Mouse (Mus musculus) intestine, embryonic 16.5 days (tissue): ENCODE data around the gene Dpp8. TPM values are rescaled to one million over a fixed set of nuclear protein-coding genes. Genes with fewer than 3 reads are reported as not detected.

Source experiments
- ATAC-seq: fragments of 200-750 bp; cut with Nextera tagmentation; 2 replicates; pipeline ENCODE4 v1.8.0; 2017; ENCODE audit warnings: moderate TSS enrichment, moderate library complexity
- H3K27ac ChIP-seq: fragments of 300-500 bp; sonication (generic); 2 replicates; pipeline ENCODE4 v1.5.1; 2014; ENCODE audit warnings: mild to moderate bottlenecking, low read length
- H3K27me3 ChIP-seq: fragments of 300-500 bp; sonication (generic); replicated peaks from 2 replicates; pipeline ENCODE4 v1.6.1; 2014; ENCODE audit warnings: low read length, control low read depth, mixed read lengths; ENCODE audit not compliant: control insufficient read depth, insufficient read depth
- H3K36me3 ChIP-seq: fragments of 300-500 bp; sonication (generic); 2 replicates; pipeline ENCODE4 v1.6.1; 2014; ENCODE audit warnings: low read length, control low read depth; ENCODE audit not compliant: control insufficient read depth, insufficient read depth
- H3K4me1 ChIP-seq: fragments of 300-500 bp; sonication (generic); 2 replicates; pipeline ENCODE4 v1.6.1; 2014; ENCODE audit warnings: low read length, control low read depth, mixed read lengths; ENCODE audit not compliant: control insufficient read depth, insufficient read depth
- H3K4me2 ChIP-seq: fragments of 300-500 bp; sonication (generic); 2 replicates; pipeline ENCODE4 v1.6.1; 2014; ENCODE audit warnings: low read depth, low read length, control low read depth
- H3K4me3 ChIP-seq: fragments of 300-500 bp; sonication (generic); 2 replicates; pipeline ENCODE4 v1.5.1; 2014; ENCODE audit warnings: mild to moderate bottlenecking, low read length
- H3K9ac ChIP-seq: fragments of 300-500 bp; sonication (generic); 2 replicates; pipeline ENCODE4 v1.6.1; 2014; ENCODE audit warnings: low read depth, low read length
- H3K9me3 ChIP-seq: fragments of 300-500 bp; sonication (generic); 2 replicates; pipeline ENCODE4 v1.6.1; 2016; ENCODE audit warnings: low read length, control low read depth; ENCODE audit not compliant: control insufficient read depth
- WGBS: fragments of 180-500 bp; shearing (Covaris S2); extraction: QIAGEN DNeasy Blood & Tissue Kit; methylation state at CpG from one replicate; pipeline ENCODE4 v1.1.7; 2014; 5-methylcytosine and 5-hydroxymethylcytosine counted together
- polyA plus RNA-seq: library from polyadenylated mRNA; unstranded; fragments of >200 nt; fragmentation: Nextera tagmentation; extraction: Ambion mirVana; gene quantifications from 2 replicates; pipeline ENCODE4 v1.2.1, GENCODE M21; 2015

Dpp8 gene
- polyA plus RNA-seq, 1 experiment from 2014 or later, result 26.9 TPM

DNA sequence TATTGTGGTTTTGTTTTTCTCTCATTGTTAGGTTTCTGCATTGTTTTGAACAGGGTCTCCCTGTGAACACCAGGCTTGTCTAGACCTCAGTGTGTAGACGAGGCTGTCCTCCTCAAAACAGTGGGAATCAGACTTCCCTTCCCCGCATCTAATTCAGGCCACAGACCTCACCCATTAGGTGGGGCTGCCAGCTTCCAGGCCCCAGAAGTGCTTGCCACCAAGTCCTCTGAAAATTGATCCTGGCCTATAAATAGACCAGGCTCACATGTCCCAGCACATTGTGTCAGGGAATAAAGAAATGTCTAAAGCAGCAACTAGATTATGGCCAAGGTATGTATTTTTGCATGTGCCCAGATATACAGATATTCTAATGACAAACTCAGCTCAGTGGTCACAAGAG lies 83.7 kb downstream of the Dpp8 start:
- Histone ChIP-seq H3K36me3 (no peaks in the 10 kb centered on the region), H3K4me2 (no peak overlapping the region)

DNA sequence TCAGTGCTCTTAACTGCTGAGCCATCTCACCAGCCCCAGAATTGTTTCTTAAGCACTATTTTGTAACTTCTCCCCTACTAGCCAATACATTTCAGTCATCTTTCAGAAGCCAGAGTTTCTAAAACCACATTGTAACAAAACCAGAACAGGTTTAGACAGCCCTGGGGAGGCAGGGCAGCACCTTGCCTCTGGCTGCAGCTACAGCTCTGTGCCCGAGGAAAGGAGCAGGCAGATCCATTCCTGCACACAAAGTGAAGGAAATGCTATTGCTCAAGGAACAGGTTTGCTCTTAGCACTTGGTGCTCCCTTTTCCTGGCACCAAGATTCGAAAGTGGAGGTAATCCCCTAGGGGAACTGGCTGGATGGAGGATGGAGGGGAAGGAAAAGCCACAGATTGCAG lies 85.3 kb downstream of the Dpp8 start:
- H3K4me1 ChIP-seq, result no peaks in the 10 kb centered on the region

More for the DNA sequence above, 83.7 kb downstream of the Dpp8 start:
- H3K9me3 ChIP-seq, result no peaks in the 10 kb centered on the region
- H3K9ac ChIP-seq, result no peak overlapping the region
- no peak for ATAC-seq
- no peak overlapping the region for H3K27ac ChIP-seq
- no peaks in the 10 kb centered on the region for H3K4me1 ChIP-seq
- H3K27me3 ChIP-seq, result no peaks in the 10 kb centered on the region
- 69% methylated on average over 2 of the region's 2 CpGs for WGBS
- H3K4me3 ChIP-seq, result no peak overlapping the region

DNA sequence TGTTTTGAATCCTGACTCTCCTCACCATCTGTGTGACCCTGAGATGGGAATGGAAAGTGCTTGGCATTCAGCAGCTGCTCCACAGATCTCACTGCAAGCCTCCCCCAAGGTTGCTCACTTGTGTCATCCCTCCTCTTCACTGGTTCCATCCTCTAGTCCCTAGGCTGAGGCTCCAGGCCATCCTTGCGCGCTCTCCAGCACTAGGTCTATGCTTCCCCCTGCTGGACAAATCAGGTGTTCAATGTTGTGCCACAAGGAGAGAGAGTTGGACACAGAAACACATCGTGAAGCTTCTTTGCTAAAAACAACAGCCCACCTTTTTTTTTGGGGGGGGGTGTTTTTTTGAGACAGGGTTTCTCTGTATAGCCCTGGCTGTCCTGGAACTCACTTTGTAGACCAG lies 88.7 kb downstream of the Dpp8 start:
- H3K9me3 ChIP-seq, result no peaks in the 10 kb centered on the region
- 0 out of 2 replicates have a peak, but pooled peaks cover 3% of the 10 kb centered on the region for H3K36me3 ChIP-seq
- peak; percentile 67 for ATAC-seq
- peaks cover 4% of the 10 kb centered on the region; the same call in 1 of the 2 replicates for H3K4me1 ChIP-seq
- no peak overlapping the region for H3K4me3 ChIP-seq
- no peak overlapping the region for H3K4me2 ChIP-seq
- H3K27me3 ChIP-seq, result no peaks in the 10 kb centered on the region
- WGBS, result 9% methylated on average over 3 of the region's 3 CpGs
- no peak overlapping the region for H3K9ac ChIP-seq
- no peak overlapping the region for H3K27ac ChIP-seq

More for the DNA sequence above, 85.3 kb downstream of the Dpp8 start:
- H3K4me2 ChIP-seq, result no peak overlapping the region
- no peak overlapping the region for H3K27ac ChIP-seq
- no peaks in the 10 kb centered on the region for H3K9me3 ChIP-seq
- H3K9ac ChIP-seq, result no peak overlapping the region
- H3K36me3 ChIP-seq, result no peaks in the 10 kb centered on the region
- WGBS, result 69% methylated on average over 2 of the region's 2 CpGs
- ATAC-seq, result no peak
- H3K27me3 ChIP-seq, result no peaks in the 10 kb centered on the region
- no peak overlapping the region for H3K4me3 ChIP-seq

DNA sequence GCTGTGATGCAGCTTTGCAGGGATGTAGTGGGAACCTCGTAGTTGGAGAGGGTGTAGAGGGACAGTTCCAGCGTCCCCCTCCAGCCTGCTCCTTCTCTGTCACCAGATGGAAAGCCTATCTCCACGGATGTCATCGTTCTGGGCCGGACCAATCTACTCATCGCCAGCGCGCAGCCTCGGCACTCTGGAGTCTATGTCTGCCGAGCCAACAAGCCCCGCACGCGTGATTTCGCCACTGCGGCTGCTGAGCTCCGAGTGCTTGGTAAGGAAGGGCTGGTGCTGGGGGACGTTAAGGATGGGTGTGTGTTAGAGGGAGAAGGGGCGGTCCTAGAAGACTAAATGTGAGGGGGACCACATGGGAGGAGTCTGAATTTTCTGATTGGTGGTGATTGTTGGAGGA lies 90.3 kb downstream of the Dpp8 start:
- Histone ChIP-seq H3K27ac (no peak overlapping the region), H3K9ac (no peak overlapping the region), H3K4me3 (no peak overlapping the region), H3K4me2 (no peak overlapping the region), H3K27me3 (no peaks in the 10 kb centered on the region), H3K4me1 (peaks cover 4% of the 10 kb centered on the region; the same call in 1 of the 2 replicates), H3K9me3 (no peaks in the 10 kb centered on the region), H3K36me3 (peaks cover 9% of the 10 kb centered on the region; the same call in 1 of the 2 replicates)
- WGBS, result 50% methylated on average over 18 of the region's 18 CpGs
- no peak for ATAC-seq

DNA sequence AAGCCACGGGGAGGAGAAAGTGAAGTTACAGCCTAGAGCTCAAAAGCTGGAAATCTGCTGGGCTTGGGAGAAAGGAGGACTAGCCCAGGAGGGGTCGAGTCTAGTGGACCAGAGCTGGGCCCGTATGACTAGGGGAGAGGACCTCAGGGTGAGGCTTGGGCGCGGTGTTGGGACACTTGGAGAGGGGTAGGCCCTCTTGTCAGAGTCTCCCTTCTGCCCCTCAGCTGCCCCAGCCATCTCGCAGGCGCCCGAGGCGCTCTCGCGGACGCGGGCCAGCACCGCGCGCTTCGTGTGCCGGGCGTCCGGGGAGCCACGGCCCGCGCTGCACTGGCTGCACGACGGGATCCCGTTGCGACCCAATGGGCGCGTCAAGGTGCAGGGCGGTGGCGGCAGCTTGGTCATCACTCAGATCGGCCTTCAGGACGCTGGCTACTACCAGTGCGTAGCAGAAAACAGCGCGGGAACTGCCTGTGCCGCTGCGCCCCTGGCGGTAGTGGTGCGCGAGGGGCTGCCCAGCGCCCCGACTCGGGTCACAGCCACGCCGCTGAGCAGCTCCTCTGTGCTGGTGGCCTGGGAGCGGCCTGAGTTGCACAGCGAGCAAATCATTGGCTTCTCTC lies 91.4 kb downstream of the Dpp8 start:
- no peaks in the 10 kb centered on the region for H3K9me3 ChIP-seq
- WGBS, result 12% methylated on average over 48 of the region's 48 CpGs
- H3K4me3 ChIP-seq, result peak overlapping the region; percentile 39
- no peak overlapping the region for H3K27ac ChIP-seq
- peak overlapping the region; percentile 72 for H3K4me2 ChIP-seq
- peaks cover 9% of the 10 kb centered on the region; the same call in 1 of the 2 replicates for H3K36me3 ChIP-seq
- ATAC-seq, result peak; percentile 47; the same call in 1 of the 2 replicates
- no peaks in the 10 kb centered on the region for H3K27me3 ChIP-seq
- peak overlapping the region; percentile 50 for H3K9ac ChIP-seq
- H3K4me1 ChIP-seq, result peaks cover 4% of the 10 kb centered on the region; the same call in 1 of the 2 replicates

DNA sequence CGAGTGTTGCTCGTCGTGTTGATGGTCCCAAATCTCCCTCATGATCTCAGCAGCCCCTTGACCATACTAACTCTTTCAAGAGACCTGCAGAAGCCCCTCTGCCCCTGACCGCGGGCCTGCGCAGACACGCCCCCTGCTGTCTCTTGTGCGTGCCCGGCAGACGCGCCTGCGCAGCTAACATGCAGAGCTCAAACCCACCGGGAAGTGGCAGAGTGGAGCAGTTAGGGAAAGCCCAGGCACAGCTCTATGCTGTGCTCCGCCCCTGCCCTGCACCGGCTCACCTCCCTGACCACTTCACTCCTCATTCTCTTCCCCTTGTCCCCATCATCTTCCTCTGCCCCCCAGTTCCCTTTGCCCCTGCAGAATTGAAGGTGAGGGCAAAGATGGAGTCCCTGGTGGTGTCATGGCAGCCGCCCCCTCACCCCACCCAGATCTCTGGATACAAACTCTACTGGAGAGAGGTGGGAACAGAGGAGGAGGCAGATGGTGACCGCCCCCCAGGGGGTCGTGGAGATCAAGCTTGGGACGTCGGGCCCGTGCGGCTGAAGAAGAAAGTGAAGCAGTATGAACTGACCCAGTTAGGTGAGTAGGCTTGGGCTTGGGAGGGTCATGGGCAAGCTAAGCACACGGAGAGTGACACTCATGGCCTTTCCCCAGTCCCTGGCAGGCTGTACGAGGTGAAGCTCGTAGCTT lies 96.1 kb downstream of the Dpp8 start:
- Histone ChIP-seq H3K36me3 (peaks cover 9% of the 10 kb centered on the region; the same call in 1 of the 2 replicates), H3K4me3 (no peak overlapping the region), H3K9ac (no peak overlapping the region), H3K4me1 (peaks cover 4% of the 10 kb centered on the region; the same call in 1 of the 2 replicates), H3K27me3 (no peaks in the 10 kb centered on the region), H3K27ac (no peak overlapping the region), H3K9me3 (no peaks in the 10 kb centered on the region), H3K4me2 (no peak overlapping the region)
- ATAC-seq, result no peak
- 25% methylated on average over 25 of the region's 25 CpGs for WGBS

DNA sequence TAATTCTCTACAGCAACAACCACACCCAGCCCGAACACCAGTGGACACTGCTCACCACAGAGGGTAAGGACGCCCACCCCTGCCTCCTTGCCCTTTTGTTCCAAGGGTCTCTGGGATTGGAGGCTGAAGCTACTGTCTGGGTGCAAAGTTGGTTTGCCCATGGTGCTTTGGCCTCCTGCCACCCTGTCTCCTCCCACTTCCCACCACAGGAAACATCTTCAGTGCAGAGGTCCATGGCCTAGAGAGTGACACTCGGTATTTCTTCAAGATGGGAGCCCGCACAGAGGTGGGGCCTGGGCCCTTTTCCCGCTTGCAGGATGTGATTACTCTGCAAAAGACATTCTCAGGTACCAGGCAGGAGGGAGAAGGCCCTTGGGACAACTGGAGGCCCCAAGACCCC lies 99.5 kb downstream of the Dpp8 start:
- Histone ChIP-seq H3K36me3 (peaks cover 5% of the 10 kb centered on the region; the same call in 1 of the 2 replicates), H3K27me3 (no peaks in the 10 kb centered on the region), H3K4me3 (no peak overlapping the region), H3K9ac (no peak overlapping the region), H3K9me3 (no peaks in the 10 kb centered on the region), H3K4me2 (no peak overlapping the region), H3K4me1 (no peaks in the 10 kb centered on the region; the same call in 1 of the 2 replicates), H3K27ac (no peak overlapping the region)
- ATAC-seq, result no peak
- 85% methylated on average over 5 of the region's 5 CpGs for WGBS

Other genes with a start within 250 kb of the Dpp8 start
- 3.9 TPM in 2 replicates for gene Dennd4a, start 221.1 kb upstream of the Dpp8 start, polyA plus RNA-seq
- 0.04 TPM in 1 of 2 replicates, not detected in the other for gene Slc24a1, start 80.8 kb upstream of the Dpp8 start, polyA plus RNA-seq
- gene Ints14, start 71.5 kb upstream of the Dpp8 start, polyA plus RNA-seq, result 45.1 and 49.2 TPM in 2 replicates
- gene Hacd3, start 10.7 kb upstream of the Dpp8 start, polyA plus RNA-seq, result 77.8 and 86.8 TPM in 2 replicates
- 13.0 and 14.5 TPM in 2 replicates for gene Igdcc4, start 69.1 kb downstream of the Dpp8 start, polyA plus RNA-seq
- gene Igdcc3, start 108.8 kb downstream of the Dpp8 start, polyA plus RNA-seq, result 0.12 and 0.60 TPM in 2 replicates
- gene Parp16, start 162.9 kb downstream of the Dpp8 start, polyA plus RNA-seq, result 10.8 and 11.0 TPM in 2 replicates
- gene Cilp, start 232.8 kb downstream of the Dpp8 start, polyA plus RNA-seq, result 1.7 and 2.0 TPM in 2 replicates